Mouse (Mus musculus) kidney, adult 18-20 months (tissue): ENCODE measurements around the gene Prss54.
"Not testable (repeated sequence)": the region's sequence is repeated elsewhere in the genome, so short reads cannot be mapped to it uniquely, and the experiment has no call there.

Experiments used
- DNase-seq: peaks from one replicate; pipeline ENCODE4 v3.0.0; 2021

Prss54 gene

DNA sequence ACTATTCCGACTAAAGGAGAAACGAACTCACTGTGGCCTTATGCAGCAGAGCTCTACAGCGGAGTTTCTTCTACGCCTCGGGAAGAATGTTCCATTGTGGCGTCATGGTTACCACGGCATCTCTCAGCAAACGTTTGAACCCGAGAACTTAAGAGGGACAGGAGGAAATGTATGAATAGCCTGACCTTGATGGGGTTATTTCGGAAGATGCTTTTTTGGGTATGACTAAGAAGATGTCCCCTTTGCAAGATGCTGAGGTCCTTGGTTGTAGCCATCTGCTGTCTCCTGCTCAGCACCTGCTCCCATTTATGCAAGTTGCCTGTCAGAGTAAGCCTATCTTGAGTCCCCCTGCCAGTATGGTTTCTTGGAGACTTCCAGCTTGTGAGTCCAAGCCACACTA lies at the start of gene Prss54:
Prss54 (minus strand) TSS at position 101 of the 400 bp plus-strand sequence.
- DNase-seq, result no peak

DNA sequence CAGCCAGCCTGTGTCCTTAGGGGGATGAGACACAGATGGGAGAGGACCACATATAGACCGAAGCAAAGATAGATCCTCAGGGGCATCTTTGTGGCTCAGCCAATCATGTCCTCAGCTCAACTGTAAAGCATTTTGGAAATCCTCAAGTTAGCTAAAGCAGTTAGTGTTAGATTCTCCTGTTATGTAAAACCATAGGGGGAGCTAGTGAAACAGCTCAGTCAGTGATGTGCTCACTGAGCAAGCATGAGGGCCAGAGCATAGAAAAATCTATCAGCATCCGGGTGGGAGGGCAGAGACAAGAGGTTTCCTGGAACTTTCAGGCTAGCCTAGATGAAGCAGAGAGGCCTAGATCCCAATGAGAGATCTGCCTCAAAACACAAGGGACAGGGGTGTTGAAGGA lies 48.7 kb upstream of the Prss54 start:
- no peak for DNase-seq

DNA sequence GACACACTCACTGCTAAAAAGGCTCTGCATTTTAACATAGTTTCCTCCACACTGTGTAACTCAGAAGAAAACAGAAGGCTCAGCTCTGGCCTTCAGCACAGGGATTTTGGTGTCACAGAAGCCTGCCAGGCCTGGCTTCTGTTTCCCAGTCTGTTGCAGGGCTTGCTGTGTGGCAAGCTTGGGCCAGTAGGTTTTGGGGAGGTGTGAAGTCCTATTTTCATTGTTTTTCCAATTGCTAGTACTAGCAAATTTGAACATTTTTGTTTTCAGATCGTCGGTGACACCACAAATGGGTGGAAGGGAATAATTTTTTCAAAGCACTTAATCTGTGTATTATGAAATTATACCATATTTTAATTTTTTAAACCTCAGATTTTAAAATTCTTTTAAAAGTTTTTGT lies 43.9 kb upstream of the Prss54 start:
- no peak for DNase-seq

DNA sequence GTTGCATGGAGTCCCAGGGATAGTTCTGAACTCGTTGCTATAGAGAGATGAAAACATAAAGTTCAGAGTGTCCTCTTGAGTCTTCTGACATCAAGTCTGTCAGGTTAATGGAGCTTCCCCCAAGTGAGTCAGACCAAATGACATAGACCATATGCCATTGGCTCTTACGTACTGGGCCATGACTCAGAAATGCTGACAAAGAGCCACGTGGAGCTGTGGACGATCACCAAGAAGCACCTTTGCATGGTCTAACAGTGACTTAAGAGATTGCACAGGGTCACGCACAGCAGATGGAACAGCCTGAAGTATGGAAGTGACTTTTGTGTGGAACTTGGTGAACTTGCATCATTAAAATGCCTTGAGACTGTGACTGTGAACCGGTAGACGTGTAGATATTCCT lies 40.2 kb upstream of the Prss54 start:
- DNase-seq, result no peak

DNA sequence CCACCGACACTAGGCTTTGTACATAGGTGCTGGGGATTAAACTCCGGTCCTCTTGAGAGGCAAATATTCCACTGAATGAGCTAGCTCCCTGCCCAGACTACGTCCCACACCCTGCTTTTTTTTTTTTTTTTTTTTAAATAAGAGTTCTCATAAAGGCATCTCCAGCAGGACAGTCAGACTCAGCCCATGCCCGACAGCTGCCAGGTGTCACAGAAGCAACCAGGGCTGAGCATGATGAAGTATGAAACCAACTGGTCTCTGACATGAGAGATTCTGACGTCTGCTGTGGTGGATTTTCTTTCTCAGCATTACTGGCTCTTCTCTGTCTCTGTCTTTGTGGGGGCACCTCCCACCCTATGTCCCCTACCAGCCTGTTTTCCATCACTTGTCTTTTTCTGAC lies 35.6 kb upstream of the Prss54 start:
- DNase-seq, result no peak

DNA sequence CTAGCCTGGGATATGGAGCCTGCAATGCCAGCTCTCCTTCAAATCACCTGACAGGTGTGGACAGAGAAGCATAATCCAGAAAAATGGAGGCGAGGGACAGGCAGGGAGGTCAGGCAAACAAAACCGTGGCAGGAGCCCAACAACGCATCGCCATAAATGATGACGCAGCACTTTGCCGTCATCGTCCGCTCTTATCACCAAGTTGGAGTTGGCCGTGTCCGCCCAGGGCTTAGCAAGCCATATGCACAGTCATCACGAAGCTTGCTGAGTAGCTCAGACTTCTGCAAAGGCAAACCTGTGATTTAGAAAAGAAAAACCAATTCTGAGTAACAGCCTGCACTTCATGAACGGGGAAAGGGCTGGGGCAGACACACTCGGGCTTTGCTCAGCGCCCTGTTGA lies 34.6 kb upstream of the Prss54 start:
- DNase-seq, result no peak

DNA sequence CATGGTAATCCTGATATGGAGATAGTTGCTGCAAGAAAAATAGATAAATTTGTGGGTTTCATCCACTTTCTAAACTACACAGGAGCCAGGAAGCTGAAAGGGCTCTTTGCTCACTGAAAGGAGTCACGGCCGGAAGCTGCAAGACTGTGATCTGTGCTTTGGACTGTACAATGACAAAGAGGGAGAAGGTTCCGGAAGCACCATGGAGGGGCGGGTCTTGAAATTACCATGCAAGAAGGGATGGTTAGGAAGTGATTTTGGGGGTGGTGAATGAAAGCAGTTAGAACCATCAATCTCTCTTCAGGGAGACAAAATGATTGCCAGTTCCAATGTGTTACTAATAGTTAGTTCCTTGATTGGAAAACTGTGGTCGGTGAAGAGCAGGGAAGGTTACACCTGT lies 33.3 kb upstream of the Prss54 start:
- no peak for DNase-seq

DNA sequence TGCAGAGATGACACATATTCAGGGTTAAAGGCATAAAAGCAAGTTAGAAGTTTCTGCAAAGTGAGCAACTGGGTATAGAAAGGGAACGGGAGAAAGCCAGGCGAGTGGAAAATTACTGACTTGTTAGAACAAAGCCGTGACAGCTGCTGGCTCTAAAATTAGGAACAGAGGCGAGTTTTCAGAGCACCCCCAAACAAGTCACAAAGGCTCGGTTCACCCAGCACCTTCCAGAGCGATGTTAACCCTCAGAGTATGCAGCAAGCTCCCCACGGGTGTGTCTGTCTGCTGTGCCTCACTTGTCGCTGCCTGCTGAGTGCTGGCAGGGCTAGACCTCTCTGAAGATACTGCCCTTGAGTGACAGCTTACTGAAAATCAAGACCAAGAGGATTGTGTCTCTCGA lies 31.1 kb upstream of the Prss54 start:
- DNase-seq, result no peak

DNA sequence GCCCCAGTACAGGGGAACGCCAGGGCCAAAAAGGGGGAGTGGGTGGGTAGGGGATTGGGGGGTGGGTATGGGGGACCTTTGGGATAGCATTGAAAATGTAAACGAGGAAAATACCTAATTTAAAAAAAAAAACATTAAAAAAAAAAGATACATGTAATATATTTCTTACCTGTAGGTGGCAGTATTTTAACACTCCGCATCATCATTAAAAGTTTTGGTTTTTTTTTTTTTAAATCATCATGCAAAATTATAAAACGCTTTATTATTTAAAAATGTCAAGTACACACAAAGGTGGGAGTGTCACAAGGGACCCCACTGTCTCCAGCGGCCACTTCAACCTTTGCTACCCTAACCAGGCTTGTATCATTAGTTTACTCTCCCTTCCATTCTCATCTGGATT lies 30.4 kb upstream of the Prss54 start:
- DNase-seq, result not testable (repeated sequence)

DNA sequence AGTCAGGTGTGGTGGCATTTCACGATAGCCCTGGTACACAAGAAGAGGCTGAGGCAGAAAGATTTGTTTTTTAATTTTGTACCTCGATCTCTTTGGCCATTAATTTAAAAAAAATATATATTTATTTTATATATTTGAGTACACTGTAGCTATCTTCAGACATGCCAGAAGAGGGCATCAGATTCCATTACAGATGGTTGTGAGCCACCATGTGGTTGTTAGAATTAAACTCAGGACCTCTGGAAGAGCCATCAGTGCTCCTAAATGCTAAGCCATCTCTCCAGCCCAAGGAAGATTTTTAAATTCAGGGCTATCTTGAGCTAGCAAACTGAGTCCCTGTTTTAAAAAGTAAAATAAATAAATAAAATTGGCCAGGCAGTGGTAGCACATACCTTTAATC lies 26.0 kb upstream of the Prss54 start:
- DNase-seq, result no peak

DNA sequence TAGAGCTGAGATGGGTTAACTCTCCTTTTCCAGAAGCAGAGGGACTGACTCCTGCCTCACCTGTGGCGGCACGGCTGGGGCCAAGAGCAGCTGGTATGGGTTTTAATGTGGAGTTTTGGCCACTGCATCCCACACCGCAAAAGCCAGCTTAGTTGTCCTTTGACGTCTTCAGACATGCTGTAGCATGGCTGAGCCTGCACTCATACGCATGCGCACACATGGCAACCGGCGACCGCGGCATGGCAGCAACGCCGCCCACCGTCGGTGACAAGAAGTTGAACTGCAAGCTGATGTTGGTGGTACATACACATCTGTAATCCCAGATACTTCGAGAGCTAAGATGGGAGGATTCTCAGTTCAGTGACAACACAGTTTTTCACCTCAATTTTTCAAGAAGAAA lies 25.2 kb upstream of the Prss54 start:
- no peak for DNase-seq

DNA sequence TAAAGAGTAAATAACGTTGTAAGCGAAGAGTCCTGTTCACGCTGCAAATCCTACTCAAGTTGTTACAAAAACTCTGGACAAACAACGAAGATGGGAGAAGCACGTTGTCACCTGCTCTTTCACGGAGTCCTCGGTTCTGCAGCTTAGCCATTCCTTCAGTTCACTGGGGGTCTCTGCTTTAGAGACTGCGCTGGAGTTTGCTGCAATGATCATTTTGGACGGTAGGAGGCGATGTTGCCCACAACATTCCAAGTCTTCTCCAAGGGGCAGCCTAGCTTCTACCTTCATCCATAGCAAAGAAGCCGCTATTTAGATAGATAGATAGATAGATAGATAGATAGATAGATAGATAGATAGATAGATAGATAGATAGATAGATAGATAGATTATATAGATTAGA lies 23.7 kb upstream of the Prss54 start:
- DNase-seq, result peak; percentile 49

DNA sequence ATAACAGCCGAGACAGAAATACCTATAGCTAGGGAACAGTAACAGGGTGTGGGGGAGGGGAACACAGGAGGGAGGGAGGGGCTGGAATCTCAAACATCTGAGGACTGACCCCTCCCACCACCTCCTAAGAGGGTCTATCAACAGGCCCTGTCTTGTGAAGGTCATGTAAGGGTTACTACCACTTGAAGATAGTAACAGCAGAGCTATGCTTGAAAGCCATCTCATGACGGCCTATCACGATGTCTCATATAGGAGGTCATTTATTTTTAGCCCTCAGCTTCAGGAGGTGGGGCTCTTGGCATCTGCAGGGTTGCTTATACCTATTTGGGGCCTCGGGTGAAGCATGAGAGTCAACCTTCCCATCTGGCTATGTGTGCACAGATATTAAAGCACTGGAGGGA lies 20.7 kb upstream of the Prss54 start:
- no peak for DNase-seq

DNA sequence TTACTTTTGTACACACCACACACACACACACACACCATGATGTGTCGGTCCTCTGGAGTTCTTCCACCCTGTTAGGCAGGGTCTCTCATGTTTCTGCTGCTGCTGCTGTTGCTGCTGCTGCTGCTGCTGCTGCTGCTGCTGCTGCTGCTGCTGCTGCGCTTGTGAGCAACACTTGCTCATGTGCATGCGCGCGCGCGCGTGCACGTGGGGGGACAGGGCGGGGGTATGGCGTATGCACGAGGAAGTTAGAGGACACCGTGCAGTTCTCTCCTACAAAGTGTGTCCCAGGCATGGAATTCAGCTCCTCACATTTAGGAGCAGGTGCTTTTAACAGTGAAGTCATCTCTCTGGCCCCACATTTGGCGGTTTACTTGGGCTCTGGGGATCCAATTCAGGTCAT lies 19.0 kb upstream of the Prss54 start:
- no peak for DNase-seq

DNA sequence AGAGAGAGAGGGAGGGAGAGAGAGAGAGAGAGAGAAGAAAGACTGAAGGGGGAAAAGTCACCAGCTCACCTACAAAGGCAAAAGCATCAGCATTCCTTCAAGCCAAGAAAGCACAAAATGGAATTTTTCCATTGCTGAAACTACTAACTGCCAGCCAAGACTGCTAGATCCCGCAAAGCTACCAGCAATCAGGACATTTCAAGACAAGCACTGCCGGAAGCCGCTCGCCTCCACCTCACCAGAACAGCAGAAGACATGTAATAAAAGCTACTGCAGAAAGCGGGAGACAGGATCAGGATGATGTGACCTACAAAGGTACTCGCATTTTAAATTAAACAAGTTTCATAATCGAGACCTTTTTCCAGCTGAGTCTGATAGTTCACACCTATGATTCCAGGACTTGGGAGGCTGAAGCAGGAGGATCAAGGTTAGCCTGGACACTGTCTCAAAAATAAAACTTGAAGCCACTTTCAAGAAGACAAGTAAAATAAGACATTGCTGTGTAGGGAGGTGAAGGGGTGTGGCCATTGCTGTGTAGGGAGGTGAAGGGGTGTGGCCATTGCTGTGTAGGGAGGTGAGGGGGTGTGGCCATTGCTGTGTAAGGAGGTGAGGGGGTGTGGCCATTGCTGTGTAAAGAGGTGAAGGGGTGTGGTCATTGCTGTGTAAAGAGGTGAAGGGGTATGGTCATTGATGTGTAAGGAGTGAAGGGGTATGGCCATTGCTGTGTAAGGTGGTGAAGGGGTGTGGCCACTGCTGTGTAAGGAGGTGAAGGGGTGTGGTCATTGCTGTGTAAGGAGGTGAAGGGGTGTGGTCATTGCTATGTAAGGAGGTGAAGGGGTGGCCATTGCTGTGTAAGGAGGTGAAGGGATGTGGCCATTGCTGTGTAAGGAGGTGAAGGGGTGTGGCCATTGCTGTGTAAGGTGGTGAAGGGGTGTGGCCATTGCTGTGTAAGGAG lies 17.6 kb upstream of the Prss54 start:
- no peak for DNase-seq

DNA sequence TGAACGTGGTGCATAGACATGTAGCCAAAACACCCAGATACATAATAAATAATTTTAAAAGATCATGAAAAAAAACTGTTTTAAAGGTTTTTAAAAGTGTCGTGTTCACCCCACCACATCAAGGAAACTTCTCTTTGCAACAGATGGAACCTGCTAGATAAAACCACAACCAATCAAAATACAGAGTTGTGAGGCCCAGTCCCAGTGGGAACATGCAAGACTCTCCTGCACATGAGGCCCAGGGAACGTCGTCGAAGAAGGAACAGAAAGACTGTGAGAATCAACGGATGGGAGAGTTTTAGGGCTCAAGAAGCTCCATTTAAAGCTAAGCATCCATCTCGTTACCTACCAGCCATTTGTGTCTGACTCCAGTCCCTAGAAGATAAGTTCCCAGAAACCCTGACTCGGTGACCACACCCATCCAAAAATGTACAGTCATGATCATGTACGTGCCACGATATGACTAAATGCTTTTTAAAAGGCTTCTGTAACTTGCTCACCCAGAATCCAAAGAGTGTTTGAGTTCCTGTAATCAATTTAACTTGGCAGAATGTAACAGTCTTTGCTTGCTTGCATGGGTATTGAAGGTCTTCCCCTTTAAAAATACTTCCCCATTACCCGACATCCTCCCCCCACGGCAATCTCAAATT lies 16.1 kb upstream of the Prss54 start:
- no peak for DNase-seq

DNA sequence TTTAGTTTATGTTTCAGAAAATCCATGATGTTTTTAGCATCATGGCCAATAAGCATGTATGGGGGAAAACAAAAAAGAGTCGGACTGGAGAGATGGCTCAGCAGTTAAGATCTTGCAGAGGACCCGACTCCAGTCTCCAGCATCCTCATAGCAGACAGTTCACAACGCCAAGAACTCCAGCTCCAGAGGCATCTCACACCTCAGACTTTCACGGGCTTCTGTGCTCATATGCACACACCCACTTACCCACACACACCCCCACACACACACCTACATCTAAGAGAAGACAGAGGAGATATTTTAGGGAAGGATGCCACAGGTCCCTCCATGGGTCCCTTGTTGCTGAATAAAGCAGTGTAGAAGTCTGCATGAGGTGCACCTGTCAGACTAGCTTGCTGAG lies 14.4 kb upstream of the Prss54 start:
- no peak for DNase-seq

DNA sequence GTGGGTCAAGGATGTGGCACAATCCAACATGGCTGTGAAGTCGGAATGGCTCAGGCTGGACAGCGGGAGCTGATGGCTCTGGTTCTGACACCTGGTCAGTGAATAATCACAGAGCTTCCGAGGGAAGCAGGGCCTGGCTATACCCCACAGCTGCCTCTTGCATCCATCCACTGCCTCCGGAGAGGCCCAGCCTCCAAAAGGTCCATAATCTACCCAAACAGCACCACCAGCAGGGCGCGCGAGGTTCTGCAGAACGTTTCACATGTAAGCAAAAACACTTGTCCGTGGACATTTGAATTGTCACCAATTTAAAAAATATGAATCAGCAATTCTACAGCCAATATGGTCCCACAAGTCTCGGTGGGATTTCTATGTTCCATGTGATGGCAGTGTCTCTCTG lies 13.1 kb upstream of the Prss54 start:
- no peak for DNase-seq

DNA sequence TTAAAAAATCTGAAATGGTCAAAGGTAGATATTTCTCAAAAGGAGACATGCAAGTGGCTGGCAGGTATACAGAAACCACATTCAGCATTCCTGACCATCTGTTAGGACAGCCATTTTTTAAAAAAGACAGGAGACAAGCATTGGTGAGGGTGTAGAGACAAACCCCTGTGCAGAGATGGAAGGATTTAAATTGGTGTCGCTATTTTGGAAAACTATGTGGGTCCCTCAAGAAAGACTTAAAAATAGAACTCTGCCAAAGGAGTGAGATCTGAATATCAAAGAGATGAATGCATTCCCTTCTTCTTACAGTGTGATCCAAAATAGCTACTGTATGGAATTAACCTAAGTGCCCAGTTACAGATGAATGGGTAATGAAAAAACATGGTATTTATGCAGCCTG lies 11.2 kb upstream of the Prss54 start:
- DNase-seq, result no peak

DNA sequence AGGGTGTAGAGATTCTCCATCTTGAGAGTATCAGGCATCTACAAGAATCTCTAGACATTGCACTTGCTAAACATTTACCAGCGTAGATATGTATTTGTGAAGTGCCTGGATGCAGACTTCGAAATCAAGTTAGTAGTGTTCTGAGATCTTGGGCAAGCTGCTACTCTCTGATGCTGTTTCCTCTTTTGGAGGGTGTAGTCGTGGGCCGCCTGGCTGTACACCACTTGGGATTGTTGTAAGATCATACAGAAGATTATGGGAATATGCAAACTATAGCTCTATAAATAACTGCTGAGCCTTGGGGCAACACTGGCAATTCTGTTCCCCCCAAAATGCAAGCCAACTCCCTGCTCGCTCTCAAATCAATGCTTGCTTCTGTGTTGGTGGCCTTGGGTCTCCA lies 3.0 kb downstream of the Prss54 start:
- DNase-seq, result no peak

DNA sequence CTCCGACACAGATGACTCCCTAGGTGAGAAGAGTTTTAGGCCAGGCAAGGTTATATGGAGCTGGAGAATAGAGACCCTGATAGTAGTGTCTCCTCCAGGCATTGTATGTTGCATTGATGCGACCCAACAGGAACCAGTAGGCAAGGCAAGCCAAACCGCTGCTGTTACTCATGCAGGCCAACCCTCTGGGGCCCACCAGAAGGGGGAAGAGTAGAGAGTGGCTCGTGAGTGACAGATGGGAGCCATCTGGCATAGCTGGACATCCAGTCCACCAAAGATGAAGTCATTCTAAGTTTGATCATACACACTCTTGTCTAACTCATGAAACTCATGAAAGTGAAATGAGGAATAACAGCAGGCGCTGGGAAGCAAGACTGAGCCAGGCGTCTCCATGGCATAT lies 9.3 kb downstream of the Prss54 start:
- no peak for DNase-seq

DNA sequence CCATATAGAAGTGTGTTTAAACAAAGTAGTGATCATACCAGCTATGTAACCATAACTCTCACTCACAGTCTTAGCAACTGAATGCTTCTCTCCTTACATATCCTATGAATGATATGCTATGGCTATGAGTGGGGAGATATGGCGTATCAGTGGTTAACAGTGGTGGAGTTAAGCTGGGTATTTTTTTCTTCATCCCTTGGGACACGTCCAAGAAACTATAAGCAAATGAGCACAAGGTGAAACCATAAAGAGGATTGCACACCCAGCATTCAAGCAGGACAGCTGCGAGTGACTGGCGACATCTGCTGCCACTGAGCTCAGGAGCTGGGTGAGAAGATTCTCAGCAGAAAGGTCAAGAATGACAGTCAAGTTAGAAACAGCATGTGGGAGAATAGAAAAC lies 9.9 kb downstream of the Prss54 start:
- no peak for DNase-seq

DNA sequence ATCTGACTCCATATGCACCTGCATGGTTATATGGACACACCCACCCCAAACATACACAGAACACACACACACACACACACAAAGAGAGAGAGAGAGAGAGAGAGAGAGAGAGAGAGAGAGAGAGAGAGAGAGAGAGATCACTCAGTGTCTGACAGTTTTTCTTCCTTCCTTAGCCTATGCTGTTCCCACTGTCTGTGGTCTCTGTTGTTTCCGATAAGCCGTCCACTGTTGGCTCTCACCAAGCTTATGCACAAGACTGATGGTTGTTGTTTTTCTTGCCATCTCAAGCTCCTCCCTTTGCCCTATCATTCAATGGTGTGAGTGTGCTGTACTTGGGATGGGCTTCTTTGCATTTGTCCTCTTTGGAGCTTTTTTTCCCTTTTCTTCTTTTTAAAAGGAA lies 20.2 kb downstream of the Prss54 start:
- no peak for DNase-seq

DNA sequence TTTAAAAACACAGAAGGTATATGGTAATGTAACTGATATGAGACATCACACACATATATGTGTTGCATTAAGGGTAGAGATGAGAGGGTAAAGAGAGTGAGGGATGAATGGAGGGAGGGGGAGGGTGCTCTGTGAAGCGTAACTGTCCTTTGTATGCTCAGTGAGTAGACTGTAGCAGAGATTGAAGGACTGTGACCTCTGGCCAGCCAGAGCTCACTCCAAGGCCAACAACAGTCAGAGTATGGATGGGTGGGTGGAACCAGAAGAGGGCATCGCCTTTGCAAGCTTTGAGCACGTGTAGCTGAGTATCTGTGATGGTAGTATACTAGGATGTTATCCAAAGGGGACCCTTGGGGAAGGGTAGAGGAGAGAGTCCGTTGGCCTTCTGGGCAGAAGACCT lies 24.6 kb downstream of the Prss54 start:
- DNase-seq, result no peak
